Mouse (Mus musculus) layer of hippocampus, postnatal 25 days (tissue): Measurements from ENCODE around the gene Slc10a6. TPM values are rescaled to one million over a fixed set of nuclear protein-coding genes. Genes with fewer than 3 reads are reported as not detected.

ENCODE experiments used
- DNase-seq, 2 experiments: peaks; one replicate each; pipeline ENCODE4 v3.0.0; 2022; ENCODE audit warnings: mixed read lengths in 2 of 2, low spot score in 1 of 2; ENCODE audit errors: extremely low spot score in 1 of 2
- total RNA-seq, 2 experiments: library from RNA; stranded (reverse); gene quantifications; 2 replicates each; pipeline ENCODE4 v1.2.3; 2021

The Slc10a6 gene
- total RNA-seq, 2 experiments from 2014 or later, result 0.12 TPM; not detected in 1

DNA sequence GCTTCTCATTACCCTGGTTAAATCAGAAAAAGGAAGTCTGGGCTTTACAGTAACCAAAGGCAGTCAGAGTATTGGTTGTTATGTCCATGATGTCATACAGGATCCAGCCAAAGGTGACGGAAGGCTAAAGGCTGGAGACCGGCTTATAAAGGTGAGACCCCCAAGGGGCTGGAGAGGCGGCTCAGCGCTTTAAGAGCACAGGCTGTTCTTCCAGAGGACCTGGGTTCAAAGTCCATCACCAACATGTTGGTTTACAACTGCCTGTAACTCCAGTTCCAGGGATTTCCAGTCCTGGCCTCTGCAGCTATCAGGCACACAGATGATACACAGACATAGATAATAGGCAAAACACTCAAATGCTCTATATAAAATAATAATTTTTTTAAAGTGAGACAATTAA lies 61.2 kb downstream of the Slc10a6 start:
- DNase-seq, result no peak

DNA sequence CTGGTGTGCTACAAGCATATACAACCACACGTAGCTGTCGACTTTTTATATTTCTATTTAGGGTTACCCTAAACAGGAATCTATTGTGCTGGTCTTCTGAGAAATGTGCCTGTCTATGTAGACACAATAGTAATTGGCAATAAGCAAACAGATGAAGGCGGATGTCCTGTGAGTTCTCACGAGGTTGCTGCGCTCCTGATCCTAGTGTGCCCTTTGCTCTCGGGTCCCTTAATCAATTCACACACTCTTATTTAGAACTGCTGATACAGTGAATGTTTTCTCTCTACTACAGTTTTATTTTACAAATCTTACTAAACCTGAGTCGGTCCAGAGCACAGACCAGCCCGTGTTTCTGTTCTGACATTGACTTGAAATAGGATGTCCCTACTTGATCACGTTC lies 68.7 kb downstream of the Slc10a6 start:
- no peak for DNase-seq

Other genes with a start within 250 kb of the Slc10a6 start
- 10 to 100 TPM in 1 of 2 experiments, 1 to 10 TPM in 1; 8.3 to 10.8 TPM for gene Ptpn13, start 204.2 kb downstream of the Slc10a6 start, total RNA-seq
- gene 1700016H13Rik, start 26.6 kb upstream of the Slc10a6 start, total RNA-seq, result not detected
- 10 to 100 TPM; 14.1 to 14.2 TPM for gene Aff1, start 63.0 kb upstream of the Slc10a6 start, total RNA-seq